Mouse (Mus musculus): ENCODE results near the gene Lrmda.

The Lrmda gene

DNA sequence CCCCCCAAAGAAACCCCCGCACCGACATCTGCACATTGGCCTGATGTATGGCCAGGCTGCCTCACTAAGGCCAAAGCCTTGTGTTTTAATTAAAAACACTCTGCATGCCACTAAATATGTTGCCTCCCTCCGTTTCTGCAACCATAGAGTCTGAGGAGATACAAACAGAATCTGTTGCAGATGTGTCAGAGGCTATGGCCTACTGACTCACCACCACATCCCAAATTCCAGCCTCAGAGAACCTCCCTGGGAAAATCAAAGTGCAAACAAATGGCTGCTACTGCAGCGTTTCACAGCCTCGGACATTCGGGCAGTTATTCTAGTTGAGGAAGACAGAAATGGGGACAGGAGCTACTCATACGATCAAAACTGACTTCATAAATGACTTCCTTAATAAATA lies 1031.9 kb downstream of the Lrmda start:
- ATAC-seq (ENCODE audit: low TSS enrichment), result no peak

DNA sequence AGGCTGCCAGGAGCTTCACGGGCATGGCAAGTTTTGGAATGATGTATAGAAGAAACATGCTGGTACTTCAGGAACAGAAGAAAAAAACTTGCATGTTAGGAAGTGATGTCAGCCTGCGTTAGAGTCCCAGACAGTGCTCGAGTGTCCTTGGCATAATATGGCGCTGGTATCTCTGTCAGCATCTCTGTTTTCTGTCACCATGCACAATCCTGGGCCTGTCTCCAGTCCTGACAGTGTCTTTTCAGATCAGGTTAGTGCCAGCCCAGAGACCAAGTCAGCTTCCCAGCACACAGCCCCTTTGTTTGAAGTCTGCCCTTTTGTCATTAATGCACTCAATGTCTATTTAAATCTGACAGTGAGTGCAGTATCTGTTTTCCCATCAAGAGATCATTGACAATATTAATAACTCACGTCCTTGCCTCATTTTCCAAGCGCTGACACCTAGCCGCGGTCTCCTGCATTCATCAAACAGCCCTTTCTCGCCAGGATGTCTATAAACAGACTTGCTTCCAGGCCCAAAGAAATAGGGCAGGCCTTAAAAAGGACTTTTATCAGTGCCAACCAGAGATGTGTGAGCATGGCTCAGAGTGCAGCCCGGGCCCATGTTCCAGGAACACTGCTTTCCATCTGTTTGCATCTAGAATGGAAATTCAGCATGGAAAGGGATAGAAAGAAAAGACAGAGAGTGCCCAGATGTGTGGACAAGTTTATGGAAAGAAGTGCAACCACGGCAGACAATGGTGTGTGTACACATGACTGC lies 1033.5 kb downstream of the Lrmda start:
- no peak for ATAC-seq (ENCODE audit: low TSS enrichment)

DNA sequence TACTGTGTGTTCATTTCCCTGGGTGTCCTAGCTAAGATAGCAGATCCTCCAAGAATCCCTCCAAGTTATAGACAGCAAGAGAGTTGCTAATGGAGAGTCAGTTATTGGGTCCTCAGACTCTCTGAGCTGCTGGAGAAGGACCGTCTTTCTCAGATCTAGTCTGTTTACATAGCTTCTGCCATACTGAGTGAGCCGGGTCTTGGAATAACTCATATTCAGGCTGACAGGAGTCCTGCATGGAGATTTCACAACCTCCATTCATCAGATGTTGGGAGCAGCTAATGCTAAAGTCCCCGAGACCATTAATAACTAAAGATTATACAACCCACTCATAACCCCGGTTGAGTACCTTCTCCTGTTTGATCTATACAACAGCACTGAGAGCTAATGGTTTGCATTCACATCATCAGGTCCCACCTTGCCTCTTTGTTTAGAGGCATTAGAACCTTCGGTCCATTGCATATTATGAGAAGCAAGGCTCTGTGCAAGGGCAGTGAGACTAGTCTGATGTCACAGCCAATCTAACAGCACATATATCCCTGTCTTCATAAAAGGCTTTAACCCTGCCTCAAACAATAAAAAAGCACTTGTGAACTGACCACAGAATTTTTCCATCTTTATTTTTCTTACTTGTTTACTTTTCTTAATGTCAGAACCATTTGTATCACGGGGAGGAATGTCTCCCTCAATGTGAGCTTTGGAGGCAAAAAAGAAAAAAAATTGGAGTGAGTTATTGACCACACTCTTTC lies 1037.9 kb downstream of the Lrmda start:
- ATAC-seq (ENCODE audit: low TSS enrichment), result no peak

DNA sequence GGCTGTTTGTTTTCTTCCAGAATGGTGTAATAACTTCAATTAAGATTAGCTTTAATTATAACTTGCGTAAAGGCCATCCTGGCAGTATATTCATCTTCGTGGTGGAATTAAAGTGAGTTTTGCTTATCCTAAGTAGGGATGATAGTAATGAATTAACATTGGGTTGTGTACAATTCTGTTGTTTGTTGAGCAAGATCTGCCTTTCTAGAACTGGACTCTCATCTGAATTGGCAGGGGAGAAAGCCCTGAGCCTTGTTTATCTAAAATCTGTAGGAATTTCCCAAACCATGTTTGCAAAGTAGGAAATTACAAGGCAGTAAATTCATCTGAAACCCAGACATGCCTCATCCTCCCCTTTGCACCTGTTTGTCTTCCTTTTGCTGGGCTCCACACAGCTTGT lies 1038.5 kb downstream of the Lrmda start:
- ATAC-seq (ENCODE audit: low TSS enrichment), result no peak

DNA sequence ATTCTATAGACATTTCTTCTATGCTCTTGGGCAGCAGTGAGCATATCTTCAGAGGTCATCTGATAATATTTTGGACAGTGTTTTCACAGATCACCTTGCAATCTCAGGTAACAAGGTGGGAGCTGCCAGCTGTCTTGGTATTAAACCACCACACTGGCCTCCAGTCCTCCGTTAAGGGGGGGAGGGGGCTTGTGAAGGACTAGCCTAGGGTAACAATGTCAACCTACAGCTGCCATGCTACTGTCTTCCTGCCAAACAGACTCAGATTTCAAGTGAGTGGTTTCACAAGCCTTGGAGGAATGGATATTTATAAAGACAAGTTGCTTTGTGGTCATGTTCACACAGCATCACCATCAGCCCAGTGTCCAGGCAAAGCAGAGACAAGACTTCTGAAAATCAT lies 1059.2 kb downstream of the Lrmda start:
- ATAC-seq (ENCODE audit: low TSS enrichment), result no peak

DNA sequence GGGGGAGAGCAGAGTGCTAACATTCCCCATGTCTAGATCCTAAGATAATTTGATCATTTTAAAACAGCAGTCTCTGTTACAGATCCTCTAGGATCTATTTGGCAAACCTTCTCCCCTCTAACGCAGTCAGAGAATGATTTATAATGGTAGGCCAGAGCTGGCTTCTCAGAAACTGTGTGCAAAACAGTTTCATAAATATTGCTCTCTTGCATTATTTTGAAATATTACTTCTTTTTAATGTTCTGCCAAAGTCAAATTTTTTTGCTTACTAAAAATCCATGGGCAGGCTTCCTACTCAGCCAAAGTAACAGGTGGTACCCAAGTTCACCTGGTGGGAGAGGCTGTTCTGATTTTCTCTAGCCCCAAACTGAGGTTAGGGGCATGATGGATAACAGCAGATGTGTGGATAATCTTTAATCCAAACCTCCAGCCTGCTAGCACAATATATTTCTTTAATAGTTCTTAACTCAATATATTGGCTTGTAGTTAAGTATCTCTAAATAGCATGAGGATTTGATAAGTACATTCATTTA lies 1064.8 kb downstream of the Lrmda start:
- no peak for ATAC-seq (ENCODE audit: low TSS enrichment)

DNA sequence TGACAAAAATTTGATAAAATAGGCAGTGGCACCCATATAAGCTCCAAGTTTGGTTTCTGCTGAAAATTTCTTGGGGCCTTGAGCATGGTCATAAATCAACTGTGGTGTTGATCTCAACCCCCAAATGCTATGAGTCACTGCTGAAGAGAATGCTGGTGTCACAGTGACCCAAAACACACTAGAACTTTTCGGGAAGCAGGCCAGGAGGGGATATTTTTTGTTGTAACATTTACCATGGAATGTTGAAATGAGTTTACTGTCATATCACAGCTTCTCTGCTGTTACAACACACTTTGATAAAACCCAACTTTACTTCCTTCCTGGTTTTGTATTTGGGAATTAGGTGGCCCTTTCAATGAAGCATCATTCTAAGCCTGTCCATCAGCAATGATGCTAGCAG lies 1065.3 kb downstream of the Lrmda start:
- ATAC-seq (ENCODE audit: low TSS enrichment), result no peak

DNA sequence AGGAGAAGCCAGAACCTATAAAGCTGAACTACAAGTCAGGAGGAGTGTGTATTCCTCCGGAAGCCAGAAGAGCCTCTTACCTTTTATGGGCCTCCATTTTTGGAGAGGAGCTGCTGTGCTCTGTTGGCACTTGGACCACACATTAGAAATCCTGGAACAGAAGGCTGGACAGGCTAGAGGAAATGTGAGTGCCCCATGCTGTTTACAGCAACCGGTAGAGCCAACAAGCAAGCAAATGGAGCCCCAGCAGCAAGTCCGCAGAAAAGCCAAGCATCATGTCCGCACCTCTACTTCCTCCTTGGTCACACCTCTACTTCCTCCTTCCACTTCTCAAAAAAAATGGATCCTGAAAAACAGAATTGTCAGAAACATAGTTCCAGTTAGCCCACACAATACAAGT lies 1073.8 kb downstream of the Lrmda start:
- ATAC-seq (ENCODE audit: low TSS enrichment), result no peak

DNA sequence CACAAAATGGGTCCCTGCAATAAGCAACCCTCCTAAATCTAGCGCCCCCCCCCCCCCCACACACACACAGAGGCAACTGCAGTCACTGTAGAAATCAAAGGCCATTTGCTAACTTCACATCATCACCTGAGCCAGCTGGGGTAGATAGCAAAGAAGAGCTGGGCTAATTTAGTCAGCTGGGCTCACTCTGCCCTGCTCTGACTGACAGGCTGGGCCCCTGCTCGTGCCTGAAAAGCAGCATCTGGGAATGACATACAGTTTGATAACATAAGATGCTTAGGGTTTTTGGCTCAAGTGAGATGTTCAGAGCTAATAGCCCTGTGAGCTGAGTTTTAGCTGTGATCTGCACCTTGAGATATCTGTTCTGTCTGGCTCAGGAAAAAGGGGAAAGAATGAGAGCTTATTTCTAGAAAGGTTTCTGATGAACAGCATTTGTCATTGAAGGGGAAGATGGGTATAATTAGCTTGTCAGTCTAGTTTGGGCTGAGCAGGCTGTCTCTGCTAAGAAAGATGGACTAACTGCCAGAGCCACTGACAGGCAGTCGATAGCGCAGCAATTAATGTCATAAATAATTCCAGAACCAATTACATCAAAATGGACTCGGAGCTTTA lies 1075.1 kb downstream of the Lrmda start:
- ATAC-seq (ENCODE audit: low TSS enrichment), result no peak

DNA sequence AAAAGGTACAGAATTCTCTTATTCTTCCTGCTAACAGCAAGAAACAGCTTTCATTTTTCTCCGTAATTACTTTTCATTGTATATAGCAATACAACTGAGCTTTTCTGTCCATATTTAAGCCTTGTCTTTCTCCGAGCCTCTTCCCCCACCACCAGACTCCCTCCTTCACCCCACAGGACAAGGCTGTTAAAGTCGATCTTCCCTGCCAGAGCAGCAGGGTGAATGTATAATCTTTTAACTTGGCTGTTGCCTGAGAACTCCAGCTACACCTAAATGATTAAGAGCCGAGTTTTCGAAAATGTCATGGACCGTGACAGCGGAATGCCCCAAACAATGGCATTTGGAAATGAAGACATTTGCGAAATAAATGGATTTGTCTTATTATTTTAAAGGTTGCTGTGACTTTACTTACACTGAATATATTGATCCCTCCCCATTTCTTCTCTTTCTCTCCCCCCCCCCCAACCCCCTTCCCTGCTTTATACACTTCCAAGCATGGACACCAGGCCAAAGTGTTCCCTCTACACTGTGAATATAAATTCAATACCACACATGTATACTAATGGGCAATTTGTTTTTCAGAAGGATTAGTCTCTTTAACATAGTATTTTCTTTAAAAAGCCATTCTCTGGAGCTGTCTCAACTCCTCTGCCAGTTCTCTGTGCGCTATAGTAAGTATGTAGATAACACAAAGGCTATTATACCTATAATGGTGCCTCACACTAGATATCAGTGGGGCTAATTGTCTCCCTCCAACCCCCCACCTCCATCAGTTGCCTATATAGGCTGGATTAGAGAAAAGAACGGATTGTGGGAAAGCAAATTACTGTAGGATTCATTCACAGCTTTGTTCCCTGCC lies 1075.9 kb downstream of the Lrmda start:
- ATAC-seq (ENCODE audit: low TSS enrichment), result no peak

DNA sequence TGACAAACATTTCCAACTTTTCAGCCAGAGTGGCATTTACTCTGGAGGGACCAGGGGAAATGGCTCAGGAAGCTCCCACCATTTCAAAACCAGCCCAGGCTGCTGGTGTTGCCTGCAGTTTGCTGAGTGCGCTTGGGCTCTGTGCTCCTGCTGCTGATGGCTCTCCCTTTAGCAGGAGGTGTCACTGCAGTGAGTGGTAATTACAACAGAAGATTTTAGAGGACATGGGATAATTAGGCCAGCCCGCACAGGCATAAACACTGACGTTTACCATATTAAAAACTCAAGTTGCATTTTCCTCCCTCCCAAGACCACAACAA lies 1076.5 kb downstream of the Lrmda start:
- ATAC-seq (ENCODE audit: low TSS enrichment), result no peak

DNA sequence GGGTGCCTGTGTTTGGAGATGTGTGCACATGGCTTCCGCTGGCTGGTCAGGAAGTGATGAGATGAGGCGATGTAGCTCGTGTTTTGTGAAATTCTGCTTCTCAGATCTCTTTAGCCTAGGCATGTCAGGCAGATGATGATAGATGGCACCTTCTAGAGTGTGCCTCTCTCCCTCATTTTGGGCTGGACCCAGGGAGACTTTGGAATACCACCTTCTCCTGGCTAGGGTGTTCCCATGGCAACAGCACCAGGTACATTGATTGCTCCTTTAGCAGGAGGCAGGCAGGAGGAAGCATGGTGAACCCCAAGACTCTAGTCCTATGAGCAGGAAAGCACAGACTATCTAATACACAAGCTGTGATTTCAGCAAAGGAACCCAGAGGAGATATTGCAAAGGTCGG lies 1076.9 kb downstream of the Lrmda start:
- no peak for ATAC-seq (ENCODE audit: low TSS enrichment)

Data from frontal cortex, adult (tissue).